Mouse (Mus musculus): Measurements from ENCODE around the gene Ispd.

DNA sequence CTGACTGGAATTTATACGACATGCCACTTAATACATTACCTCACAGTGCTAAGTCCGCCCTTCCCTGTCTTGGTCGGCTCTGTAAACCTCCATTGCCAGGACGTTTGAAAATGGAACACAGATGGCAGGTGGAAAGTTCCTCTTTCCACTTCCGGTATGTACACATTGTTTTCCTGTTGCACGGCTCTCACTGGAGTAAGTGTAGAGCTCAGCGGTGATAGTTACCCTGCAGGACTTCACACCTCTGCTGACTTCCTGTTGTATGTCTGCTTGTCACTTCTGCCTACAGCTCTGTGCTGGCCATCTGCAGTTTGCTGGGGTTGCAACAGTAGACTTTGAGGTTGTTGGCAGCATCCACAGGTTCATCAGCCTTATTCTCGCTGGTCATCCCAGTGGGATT is 58.1 kb downstream of the Ispd start:
- TF ChIP-seq CTCF (IDR thresholded peaks at IDR 0.05; ENCODE audit: low read depth) (no peak), EP300 (IDR thresholded peaks at IDR 0.05; ENCODE audit: low read depth) (no peak)
